Mouse (Mus musculus): ENCODE measurements around the gene Fam20a.
"Not testable (repeated sequence)": the region's sequence is repeated elsewhere in the genome, so short reads cannot be mapped to it uniquely, and the experiment has no call there.

Fam20a gene

DNA sequence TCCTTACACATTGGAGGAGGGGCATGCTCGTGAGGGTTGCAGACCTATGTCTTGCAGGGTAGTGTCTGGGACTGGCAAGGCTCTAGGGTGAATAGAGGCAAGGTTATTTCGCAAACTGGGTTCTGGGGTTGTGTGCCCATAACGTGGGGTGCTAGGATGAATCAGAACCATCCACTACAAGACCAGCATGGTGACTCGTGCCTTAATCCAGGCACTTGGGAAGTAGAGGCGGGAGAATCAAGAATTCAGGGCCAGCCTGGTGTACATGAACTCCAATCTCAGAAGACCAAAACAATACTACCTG, 50.1 kb downstream of the Fam20a start:
- CTCF ChIA-PET = interaction anchor here (0.5 to 4.3 kb wide), 7 partner anchors 50 to 1034 kb away, joined by 3 to 49 read pairs (median 11); partner anchors contain the start of gene Fam20a (in 2 of the 4)

GRCm38 (mm10) chr11:109671136-109672020, 50.7 kb downstream of the Fam20a start:
- CTCF ChIA-PET = interaction anchor here (0.5 to 4.3 kb wide), 11 partner anchors 27 to 1034 kb away, joined by 3 to 49 read pairs (median 9); partner anchors contain the start of gene Fam20a (in 2 of the 4)
- POLR2A ChIA-PET = interaction anchor here in 2 of 4 experiments (0.7 to 2.4 kb wide), 6 partner anchors 18 to 282 kb away, joined by 3 to 9 read pairs (median 4); partner anchors contain the start of genes Fam20a (in 2 of the 2) and Wipi1 (in 1 of the 2)

More for the DNA sequence above, 50.1 kb downstream of the Fam20a start:
- POLR2A ChIA-PET = interaction anchor here in 2 of 4 experiments (1.3 to 2.4 kb wide), 3 partner anchors 18 to 50 kb away, joined by 5 to 9 read pairs (median 5); partner anchors contain the start of gene Fam20a (in 2 of the 2)

DNA sequence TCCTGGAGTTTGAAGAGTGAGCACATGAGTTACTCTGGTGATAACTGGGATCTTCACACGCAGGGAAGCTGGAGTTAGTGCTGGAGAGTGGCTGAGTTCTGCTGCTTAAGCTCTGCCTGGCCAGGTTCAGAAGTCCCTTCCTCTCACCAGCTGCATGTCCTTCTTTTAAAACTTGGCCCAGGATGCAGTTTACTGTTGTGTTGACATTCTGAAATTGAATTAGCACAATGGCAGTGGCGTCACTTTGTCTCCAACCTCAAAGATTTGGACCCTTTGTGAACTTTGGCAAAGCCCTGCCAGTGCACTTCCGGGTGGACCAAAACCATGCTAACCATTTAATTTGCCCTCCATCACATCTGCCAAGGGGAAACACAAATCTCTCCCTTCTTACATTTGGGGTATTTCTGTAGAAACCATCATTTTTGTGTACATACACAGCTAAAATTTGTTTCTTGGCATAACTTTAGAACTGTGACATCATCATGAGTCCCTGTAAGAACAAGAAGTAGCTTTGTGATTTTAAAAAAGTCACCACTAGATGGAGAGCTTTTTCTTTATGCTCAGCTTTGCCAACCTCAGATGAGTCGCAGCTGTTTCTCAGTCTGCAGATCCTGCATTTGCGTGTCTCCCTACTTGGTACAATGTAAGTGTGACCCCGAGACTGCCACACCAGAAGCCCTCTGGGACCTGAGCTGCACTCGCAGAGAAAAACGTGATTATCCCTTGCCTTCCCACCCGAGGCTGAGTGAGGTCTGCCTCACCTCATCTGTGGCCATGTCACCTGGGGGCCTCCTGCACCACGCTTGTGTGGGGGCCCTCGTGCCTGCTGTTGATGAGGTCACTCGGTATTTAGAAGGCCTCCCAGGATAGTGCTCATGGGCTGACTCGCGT, 51.8 kb downstream of the Fam20a start:
- CTCF ChIA-PET = interaction anchor here (0.5 to 4.3 kb wide), 23 partner anchors 14 to 987 kb away, joined by 3 to 49 read pairs (median 5); partner anchors contain the start of genes Fam20a (in 3 of the 4) and Wipi1 (in 1 of the 4)
- POLR2A ChIA-PET = interaction anchor here (0.6 to 2.4 kb wide), 16 partner anchors 11 to 280 kb away, joined by 3 to 9 read pairs (median 4); partner anchors contain the start of genes Fam20a (in 3 of the 4), Prkar1a (in 1 of the 4) and Wipi1 (in 1 of the 4)

GRCm38 (mm10) chr11:109669149-109669708, 52.9 kb downstream of the Fam20a start:
- ChIA-PET CTCF (interaction anchor here in 3 of 4 experiments (1.2 to 3.5 kb wide), 7 partner anchors 50 to 195 kb away, joined by 3 to 49 read pairs (median 5); partner anchors contain the start of gene Wipi1 (in 1 of the 3)), POLR2A (interaction anchor here in 3 of 4 experiments (0.5 to 2.6 kb wide), 8 partner anchors 10 to 58 kb away, joined by 3 to 10 read pairs (median 5); partner anchors contain the start of gene Wipi1 (in 2 of the 3))

DNA sequence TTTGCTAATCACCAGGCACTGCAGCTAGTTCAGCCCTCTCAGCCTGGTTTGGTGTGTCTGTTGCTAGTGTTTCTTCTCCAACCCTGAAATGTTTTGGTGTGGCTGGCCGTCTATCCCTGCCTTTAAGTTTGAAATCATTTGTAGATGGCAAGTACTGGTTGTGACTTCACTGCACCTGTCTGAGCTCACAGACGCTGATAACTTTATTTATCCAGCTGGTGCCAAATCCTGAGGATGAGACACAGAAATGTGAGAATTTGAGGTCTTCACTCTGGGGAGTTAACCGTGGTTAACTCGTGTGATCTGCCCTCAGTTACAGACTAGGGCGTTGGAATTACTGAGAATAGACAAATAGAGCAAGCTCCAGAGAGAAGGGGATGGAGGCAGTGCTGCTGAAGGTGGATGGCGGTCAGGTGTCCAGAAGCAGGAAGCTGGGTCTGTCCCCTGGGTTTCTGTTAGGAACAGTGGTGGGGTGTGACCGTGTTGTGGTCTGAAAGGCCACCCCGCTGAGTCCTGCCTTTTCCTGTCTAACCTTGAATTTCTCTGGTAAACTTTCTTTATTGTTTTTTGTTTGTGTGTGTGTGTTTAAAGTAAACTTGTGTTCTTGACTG, 53.9 kb downstream of the Fam20a start:
- POLR2A ChIA-PET = interaction anchor here (0.8 to 2.6 kb wide), 14 partner anchors 8 to 280 kb away, joined by 3 to 10 read pairs (median 3); partner anchors contain the start of gene Wipi1 (in 2 of the 4)
- CTCF ChIA-PET = interaction anchor here in 2 of 4 experiments (0.8 to 2.1 kb wide), 8 partner anchors 10 to 195 kb away, joined by 3 to 8 read pairs (median 4); partner anchors contain the start of gene Fam20a (in 1 of the 2)

DNA sequence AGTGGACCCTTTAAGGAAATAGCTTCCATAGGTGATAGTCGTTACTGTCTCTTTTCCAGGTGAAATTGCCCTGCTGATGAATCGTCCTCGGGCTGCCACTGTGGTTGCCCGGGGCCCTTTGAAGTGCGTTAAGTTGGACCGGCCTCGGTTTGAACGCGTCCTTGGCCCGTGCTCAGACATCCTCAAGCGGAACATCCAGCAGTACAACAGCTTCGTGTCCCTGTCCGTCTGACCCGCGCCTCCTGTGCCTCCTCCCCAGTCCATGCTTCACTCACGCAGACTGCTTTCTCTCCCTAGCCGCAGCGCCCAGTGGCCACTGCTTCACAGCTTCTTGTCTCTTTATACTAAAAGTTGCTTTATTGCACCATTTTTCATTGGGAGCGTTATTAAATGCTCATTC, 54.7 kb downstream of the Fam20a start:
- ChIA-PET CTCF (interaction anchor here (0.6 to 2.1 kb wide), 6 partner anchors 17 to 196 kb away, joined by 3 to 8 read pairs (median 4); partner anchors contain the start of gene Fam20a (in 1 of the 4)), POLR2A (interaction anchor here (0.9 to 2.6 kb wide), 13 partner anchors 7 to 279 kb away, joined by 3 to 10 read pairs (median 3); partner anchors contain the start of gene Wipi1 (in 2 of the 4))

GRCm38 (mm10) chr11:109666411-109666810, 55.7 kb downstream of the Fam20a start:
- ChIA-PET CTCF (interaction anchor here in 3 of 4 experiments (0.6 to 2.1 kb wide), 4 partner anchors 16 to 197 kb away, joined by 3 to 8 read pairs (median 4); no protein-coding TSS in a partner anchor), POLR2A (interaction anchor here in 3 of 4 experiments (0.5 to 2.6 kb wide), 5 partner anchors 11 to 195 kb away, joined by 3 to 10 read pairs (median 3); no protein-coding TSS in a partner anchor)

GRCm38 (mm10) chr11:109665424-109665823, 56.7 kb downstream of the Fam20a start:
- ChIA-PET POLR2A (interaction anchor here in 2 of 4 experiments (0.8 to 1.4 kb wide), 3 partner anchors 10 to 195 kb away, joined by 3 to 5 read pairs (median 3); no protein-coding TSS in a partner anchor), CTCF (interaction anchor here in 1 of 4 experiments (1.4 kb wide), 1 partner anchor 198 kb away, joined by 3 read pairs; no protein-coding TSS in a partner anchor)

GRCm38 (mm10) chr11:109664293-109664692, 57.8 kb downstream of the Fam20a start:
- CTCF ChIA-PET = interaction anchor here in 1 of 4 experiments (1.4 kb wide), 1 partner anchor 199 kb away, joined by 3 read pairs; no protein-coding TSS in a partner anchor
- POLR2A ChIA-PET = interaction anchor here in 1 of 4 experiments (0.5 kb wide), 1 partner anchor 16 kb away, joined by 4 read pairs; no protein-coding TSS in a partner anchor

DNA sequence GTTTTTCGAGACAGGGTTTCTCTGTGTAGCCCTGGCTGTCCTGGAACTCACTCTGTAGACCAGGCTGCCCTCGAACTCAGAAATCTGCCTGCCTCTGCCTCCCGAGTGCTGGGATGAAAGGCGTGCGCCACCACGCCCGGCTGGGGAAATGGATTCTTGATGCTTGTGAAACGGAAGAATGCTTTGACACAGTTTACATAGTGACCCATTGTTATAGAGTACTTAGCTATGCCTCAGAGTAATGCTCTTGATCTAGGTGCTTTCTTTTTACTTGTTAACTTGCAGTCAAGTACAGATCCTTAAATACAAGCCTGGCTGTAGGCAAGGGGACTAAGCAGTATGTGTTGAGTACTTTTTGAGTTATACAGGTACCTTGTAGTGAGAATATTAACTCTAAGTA, 61.6 kb downstream of the Fam20a start:
- POLR2A ChIA-PET = interaction anchor here in 2 of 4 experiments (1.2 to 2.0 kb wide), 2 partner anchors 7 to 10 kb away, joined by 3 to 6 read pairs; no protein-coding TSS in a partner anchor
- CTCF ChIA-PET = not testable (repeated sequence)

GRCm38 (mm10) chr11:109656232-109656631, 65.8 kb downstream of the Fam20a start:
- CTCF ChIA-PET = interaction anchor here in 3 of 4 experiments (0.6 to 0.8 kb wide), 3 partner anchors 14 to 411 kb away, joined by 4 to 10 read pairs (median 8); no protein-coding TSS in a partner anchor
- POLR2A ChIA-PET = interaction anchor here in 3 of 4 experiments (0.6 to 1.9 kb wide), 3 partner anchors 11 to 12 kb away, joined by 3 to 6 read pairs (median 3); no protein-coding TSS in a partner anchor

DNA sequence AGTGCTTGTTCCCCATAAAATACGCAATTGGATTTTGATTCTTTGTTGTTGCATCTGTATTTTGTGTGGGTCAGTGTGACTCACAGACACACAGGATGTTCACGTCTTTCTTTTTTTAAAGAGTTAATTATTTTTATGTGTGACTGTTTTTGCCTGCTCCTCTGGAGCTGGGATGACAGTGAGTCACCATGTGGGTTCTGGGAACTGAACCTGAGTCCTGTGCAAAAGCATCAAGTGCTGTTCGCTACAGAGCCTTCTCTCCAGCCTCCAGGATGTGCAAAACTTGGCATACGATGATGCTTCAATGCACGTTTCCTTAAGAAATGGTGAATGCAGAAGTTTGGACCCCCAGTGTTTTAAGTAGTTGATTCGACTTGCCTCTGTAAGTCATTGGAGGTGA, 67.5 kb downstream of the Fam20a start:
- ChIA-PET POLR2A (interaction anchor here in 2 of 4 experiments (1.3 to 2.0 kb wide), 4 partner anchors 13 to 18 kb away, joined by 4 to 10 read pairs (median 5); no protein-coding TSS in a partner anchor), CTCF (no interaction called here)

- ChIA-PET CTCF (interaction anchor here in 2 of 4 experiments (0.7 to 1.3 kb wide), 5 partner anchors 17 to 207 kb away, joined by 3 to 5 read pairs (median 3); no protein-coding TSS in a partner anchor), POLR2A (interaction anchor here (1.3 to 2.0 kb wide), 8 partner anchors 14 to 210 kb away, joined by 3 to 10 read pairs (median 4); partner anchors contain the start of gene Wipi1 (in 1 of the 4))
These were observed 68.9 kb downstream of the Fam20a start for GRCm38 (mm10) chr11:109653201-109653600.

GRCm38 (mm10) chr11:109652505-109652904, 69.6 kb downstream of the Fam20a start:
- ChIA-PET POLR2A (interaction anchor here in 2 of 4 experiments (1.3 to 2.0 kb wide), 4 partner anchors 15 to 211 kb away, joined by 3 to 10 read pairs (median 4); partner anchors contain the start of gene Wipi1 (in 1 of the 2)), CTCF (interaction anchor here in 1 of 4 experiments (0.9 to 1.1 kb wide), 3 partner anchors 18 to 33 kb away, joined by 3 read pairs; no protein-coding TSS in a partner anchor)

DNA sequence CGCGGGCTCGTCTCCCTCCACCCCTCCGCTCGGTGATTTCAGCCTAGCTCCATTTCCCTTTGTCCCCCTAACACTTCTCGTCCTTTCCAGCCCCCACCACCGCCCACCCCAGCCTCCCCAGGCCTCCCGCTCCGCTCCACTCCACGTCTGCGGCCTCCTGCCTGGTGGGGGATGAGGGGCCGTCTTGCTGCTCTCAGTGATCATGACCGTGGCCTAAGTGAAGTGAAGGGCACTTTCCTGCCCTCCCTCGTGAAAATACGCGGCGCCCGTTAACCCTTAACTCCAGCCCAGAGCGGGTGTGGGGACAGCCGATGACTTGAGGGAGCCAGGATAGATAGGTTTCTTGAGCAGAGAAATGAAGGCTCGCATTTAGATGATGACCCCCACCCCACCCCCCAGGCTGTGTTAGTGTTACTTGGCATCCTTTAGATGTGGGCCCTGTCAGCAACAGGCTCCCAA, 70.5 kb downstream of the Fam20a start:
- POLR2A ChIA-PET = interaction anchor here (0.6 to 2.3 kb wide), 13 partner anchors 8 to 686 kb away, joined by 3 to 13 read pairs (median 4); partner anchors contain the start of genes Abca5 (in 1 of the 4) and Wipi1 (in 1 of the 4)
- CTCF ChIA-PET = interaction anchor here in 3 of 4 experiments (0.6 to 1.7 kb wide), 7 partner anchors 16 to 214 kb away, joined by 3 to 7 read pairs (median 3); no protein-coding TSS in a partner anchor
